Mouse (Mus musculus) lung, embryonic 15.5 days (tissue): Measurements from ENCODE around the gene Lrrn4cl. TPM values are rescaled to one million over a fixed set of nuclear protein-coding genes. Genes with fewer than 3 reads are reported as not detected.
"Not testable (repeated sequence)": the region's sequence is repeated elsewhere in the genome, so short reads cannot be mapped to it uniquely, and the experiment has no call there.

Experiments
- ATAC-seq: fragments of 200-750 bp; cut with Nextera tagmentation; 2 replicates; pipeline ENCODE4 v1.8.0; 2017; ENCODE audit warnings: moderate number of reproducible peaks, borderline replicate concordance; ENCODE audit not compliant: low FRiP score, low TSS enrichment; ENCODE audit errors: extremely low read depth
- H3K27ac ChIP-seq: fragments of 300-500 bp; sonication (generic); 2 replicates; pipeline ENCODE4 v1.5.1; 2015; ENCODE audit warnings: moderate library complexity, mild to moderate bottlenecking, inconsistent platforms
- H3K27me3 ChIP-seq: fragments of 300-500 bp; sonication (generic); 2 replicates; pipeline ENCODE4 v1.6.1; 2015; ENCODE audit warnings: inconsistent platforms
- H3K36me3 ChIP-seq: fragments of 300-500 bp; sonication (generic); 2 replicates; pipeline ENCODE4 v1.6.1; 2015; ENCODE audit warnings: inconsistent platforms
- H3K4me1 ChIP-seq: fragments of 300-500 bp; sonication (generic); 2 replicates; pipeline ENCODE4 v1.6.1; 2015; ENCODE audit warnings: inconsistent platforms
- H3K4me2 ChIP-seq: fragments of 300-500 bp; sonication (generic); 2 replicates; pipeline ENCODE4 v1.6.1; 2015; ENCODE audit warnings: inconsistent platforms, mild to moderate bottlenecking, moderate library complexity
- H3K4me3 ChIP-seq: fragments of 300-500 bp; sonication (generic); 2 replicates; pipeline ENCODE4 v1.5.1; 2015; ENCODE audit warnings: mild to moderate bottlenecking, inconsistent platforms
- H3K9ac ChIP-seq: fragments of 300-500 bp; sonication (generic); 2 replicates; pipeline ENCODE4 v1.6.1; 2015; ENCODE audit warnings: inconsistent platforms
- H3K9me3 ChIP-seq: fragments of 300-500 bp; sonication (generic); 2 replicates; pipeline ENCODE4 v1.6.1; 2016; ENCODE audit warnings: inconsistent platforms
- WGBS: fragments of 180-500 bp; shearing (Covaris S2); methylation state at CpG from one replicate; pipeline ENCODE4 v1.1.7; 2015; 5-methylcytosine and 5-hydroxymethylcytosine counted together
- polyA plus RNA-seq: library from polyadenylated mRNA; unstranded; fragments of >200 nt; fragmentation: Nextera tagmentation; extraction: Ambion mirVana; gene quantifications from 2 replicates; pipeline ENCODE4 v1.2.1, GENCODE M21; 2015

Gene Lrrn4cl
- polyA plus RNA-seq, 1 experiment from 2014 or later = 1.1 TPM

- Histone ChIP-seq H3K9ac (peak overlapping the region; percentile 97), H3K4me3 (peak overlapping the region; percentile 96), H3K4me1 (peaks cover 37% of the 10 kb centered on the region), H3K36me3 (peaks cover 34% of the 10 kb centered on the region), H3K27me3 (no peaks in the 10 kb centered on the region), H3K9me3 (no peaks in the 10 kb centered on the region), H3K27ac (peak overlapping the region; percentile 100), H3K4me2 (peak overlapping the region; percentile 66)
- under 1% methylated on average over 47 of the region's 48 CpGs for WGBS
- ATAC-seq = no peak; the same call in 1 of the 2 replicates
These were observed 30.1 kb upstream of the Lrrn4cl start for GRCm38 (mm10) chr19:8820424-8820956.

GRCm38 (mm10) chr19:8821146-8821545 lies 29.4 kb upstream of the Lrrn4cl start:
- no peak for ATAC-seq

GRCm38 (mm10) chr19:8822696-8823095 lies 27.9 kb upstream of the Lrrn4cl start:
- H3K4me3 ChIP-seq = peak overlapping the region; percentile 96
- no peaks in the 10 kb centered on the region for H3K27me3 ChIP-seq
- H3K9ac ChIP-seq = 0 out of 2 replicates have a peak overlapping the region, but pooled peaks have one; percentile 10
- 70% methylated on average over 8 of the region's 8 CpGs for WGBS
- H3K36me3 ChIP-seq = peaks cover 51% of the 10 kb centered on the region
- H3K9me3 ChIP-seq = no peaks in the 10 kb centered on the region
- H3K27ac ChIP-seq = no peak overlapping the region
- H3K4me2 ChIP-seq = peak overlapping the region; percentile 66
- peaks cover 20% of the 10 kb centered on the region for H3K4me1 ChIP-seq
- no peak for ATAC-seq

More at GRCm38 (mm10) chr19:8821146-8821545, 29.4 kb upstream of the Lrrn4cl start:
- peak overlapping the region; percentile 100 for H3K27ac ChIP-seq
- no peaks in the 10 kb centered on the region for H3K27me3 ChIP-seq
- peak overlapping the region; percentile 97 for H3K9ac ChIP-seq
- H3K4me1 ChIP-seq = peaks cover 32% of the 10 kb centered on the region
- H3K4me2 ChIP-seq = peak overlapping the region; percentile 66
- H3K36me3 ChIP-seq = peaks cover 35% of the 10 kb centered on the region
- H3K9me3 ChIP-seq = no peaks in the 10 kb centered on the region
- H3K4me3 ChIP-seq = peak overlapping the region; percentile 96
- WGBS = under 1% methylated on average over 7 of the region's 7 CpGs

GRCm38 (mm10) chr19:8829660-8830059 lies 20.9 kb upstream of the Lrrn4cl start, which contains the start of gene AC129217.1:
Gene AC129217.1 (plus strand): TSS chr19:8829773.
- Histone ChIP-seq H3K36me3 (peaks cover 99% of the 10 kb centered on the region), H3K27me3 (no peaks in the 10 kb centered on the region), H3K4me1 (no peaks in the 10 kb centered on the region), H3K9me3 (no peaks in the 10 kb centered on the region), H3K27ac (no peak within 1 kb of the TSS), H3K4me2 (no peak within 1 kb of the TSS), H3K4me3 (no peak within 1 kb of the TSS), H3K9ac (no peak within 1 kb of the TSS)
- WGBS = 91% methylated on average over 8 of the region's 8 CpGs
- ATAC-seq = no peak

GRCm38 (mm10) chr19:8830664-8831063 lies 19.9 kb upstream of the Lrrn4cl start:
- 90% methylated on average over 8 of the region's 8 CpGs for WGBS
- Histone ChIP-seq H3K4me3 (no peak overlapping the region), H3K27me3 (no peaks in the 10 kb centered on the region), H3K4me1 (no peaks in the 10 kb centered on the region), H3K36me3 (peaks cover 92% of the 10 kb centered on the region), H3K27ac (no peak overlapping the region), H3K9ac (no peak overlapping the region), H3K4me2 (no peak overlapping the region), H3K9me3 (no peaks in the 10 kb centered on the region)
- no peak for ATAC-seq

- Histone ChIP-seq H3K4me2 (no peak overlapping the region), H3K27me3 (no peaks in the 10 kb centered on the region), H3K4me1 (no peaks in the 10 kb centered on the region), H3K4me3 (no peak overlapping the region), H3K9ac (no peak overlapping the region), H3K27ac (no peak overlapping the region), H3K36me3 (peaks cover 86% of the 10 kb centered on the region), H3K9me3 (no peaks in the 10 kb centered on the region)
- no peak for ATAC-seq
- 79% methylated on average over 11 of the region's 11 CpGs for WGBS
These were observed 19.3 kb upstream of the Lrrn4cl start for GRCm38 (mm10) chr19:8831262-8831661.

- no peak for ATAC-seq
- Histone ChIP-seq H3K4me1 (0 out of 2 replicates have a peak, but pooled peaks cover under 1% of the 10 kb centered on the region), H3K9me3 (no peaks in the 10 kb centered on the region), H3K27ac (no peak overlapping the region), H3K4me3 (no peak overlapping the region), H3K27me3 (no peaks in the 10 kb centered on the region), H3K4me2 (no peak overlapping the region), H3K36me3 (peaks cover 69% of the 10 kb centered on the region), H3K9ac (no peak overlapping the region)
- WGBS = 88% methylated on average over 4 of the region's 4 CpGs
These were observed 17.6 kb upstream of the Lrrn4cl start for GRCm38 (mm10) chr19:8832971-8833370.

GRCm38 (mm10) chr19:8836327-8836726 lies 14.2 kb upstream of the Lrrn4cl start:
- WGBS = 96% methylated on average over 10 of the region's 10 CpGs

GRCm38 (mm10) chr19:8837251-8837791 lies 13.2 kb upstream of the Lrrn4cl start, which contains the start of gene Bscl2:
Gene Bscl2 (plus strand): TSS chr19:8837467.
- under 1% methylated on average over 37 of the region's 38 CpGs for WGBS
- peak within 1 kb of the TSS; percentile 86 for H3K4me2 ChIP-seq
- H3K9ac ChIP-seq = peak within 1 kb of the TSS; percentile 72
- peaks cover 26% of the 10 kb centered on the region for H3K36me3 ChIP-seq
- ATAC-seq = peak; percentile 79
- H3K27ac ChIP-seq = peak within 1 kb of the TSS; percentile 98
- no peaks in the 10 kb centered on the region for H3K27me3 ChIP-seq
- peak within 1 kb of the TSS; percentile 59 for H3K4me3 ChIP-seq
- peaks cover 23% of the 10 kb centered on the region for H3K4me1 ChIP-seq
- no peaks in the 10 kb centered on the region for H3K9me3 ChIP-seq

More at GRCm38 (mm10) chr19:8836327-8836726, 14.2 kb upstream of the Lrrn4cl start:
- not testable (repeated sequence) for H3K4me2 ChIP-seq, H3K9ac ChIP-seq, ATAC-seq, H3K27ac ChIP-seq, H3K9me3 ChIP-seq, H3K27me3 ChIP-seq, H3K4me3 ChIP-seq
- Histone ChIP-seq H3K4me1 (peaks cover 23% of the 10 kb centered on the region), H3K36me3 (peaks cover 35% of the 10 kb centered on the region)

GRCm38 (mm10) chr19:8838041-8838730 lies 12.4 kb upstream of the Lrrn4cl start:
- H3K27ac ChIP-seq = peak overlapping the region; percentile 98
- H3K27me3 ChIP-seq = no peaks in the 10 kb centered on the region
- H3K9ac ChIP-seq = peak overlapping the region; percentile 72
- H3K9me3 ChIP-seq = no peaks in the 10 kb centered on the region
- ATAC-seq = peak; percentile 16; the same call in 1 of the 2 replicates
- H3K36me3 ChIP-seq = peaks cover 23% of the 10 kb centered on the region
- H3K4me1 ChIP-seq = peaks cover 23% of the 10 kb centered on the region
- 15% methylated on average over 15 of the region's 15 CpGs for WGBS
- peak overlapping the region; percentile 86 for H3K4me2 ChIP-seq
- H3K4me3 ChIP-seq = peak overlapping the region; percentile 59

- Histone ChIP-seq H3K9ac (peak within 1 kb of the TSS; percentile 72), H3K36me3 (peaks cover 11% of the 10 kb centered on the region), H3K27ac (peak within 1 kb of the TSS; percentile 98), H3K27me3 (no peaks in the 10 kb centered on the region), H3K4me2 (peak within 1 kb of the TSS; percentile 86), H3K9me3 (no peaks in the 10 kb centered on the region), H3K4me3 (peak within 1 kb of the TSS; percentile 59), H3K4me1 (peaks cover 23% of the 10 kb centered on the region)
- no peak for ATAC-seq
- 62% methylated on average over 11 of the region's 11 CpGs for WGBS
These were observed 11.3 kb upstream of the Lrrn4cl start, which contains the start of gene Gng3 for GRCm38 (mm10) chr19:8839103-8839907. Gene Gng3 (minus strand): TSS chr19:8839194.
